Mouse (Mus musculus) cortical plate, adult 2 months (tissue): ENCODE measurements around the gene Erc1.

Experiments
- CTCF ChIP-seq: fragments of 200-500 bp; IDR thresholded peaks from 2 replicates; pipeline ENCODE4 v1.5.1; 2011; ENCODE audit warnings: mild to moderate bottlenecking, control low read depth, low read length; ENCODE audit not compliant: insufficient read depth; ENCODE audit errors: extremely low read depth
- POLR2A ChIP-seq: fragments of 200-500 bp; IDR thresholded peaks from 2 replicates; pipeline ENCODE4 v1.6.1; 2011; ENCODE audit warnings: mild to moderate bottlenecking, low read length, control low read depth; ENCODE audit not compliant: insufficient read depth; ENCODE audit errors: extremely low read depth

- TF ChIP-seq CTCF (no peak), POLR2A (no peak)
These were observed 66.9 kb downstream of the Erc1 start for GRCm38 (mm10) chr6:119781109-119781508.
